ENCODE assay signal across 10 mouse cellular contexts in genomic region chr12:10597976-10598746, GRCm38 (mm10).
DNase-seq lines count a peak whose midpoint lies in the region; ATAC-seq and TF ChIP-seq lines count a peak whose summit lies in the region.
"Had no signal": no experiment of that assay in that cellular context is flagged by ENCODE, and none has a peak within 500 bp of the region (broad histone marks: within the 10 kb centered on the region; RNA-seq: fewer than 3 reads in every experiment).

No protein-coding gene starts in this region.

- DNase-seq in urinary bladder, adult 18-20 months (ENCODE audit: low spot score in 2 of 2) = peak; percentile 6 to 31
- no peak for DNase-seq in urinary bladder, postnatal 10 days (ENCODE audit: low spot score)
- peak; percentile 14 for DNase-seq in cerebellum, adult 9-11 months
- peak; percentile 8 to 64 for DNase-seq in frontal cortex, postnatal 14 days (ENCODE audit: low spot score in 2 of 2)
- peak; percentile 83 for DNase-seq in kidney, postnatal 0 days (ENCODE audit: low spot score)
- DNase-seq in liver, embryonic 14.5 days (ENCODE audit: low read depth in 3 of 3, low spot score in 3 of 3) = no peak
- peak; percentile 57 for DNase-seq in ovary, postnatal 36 days (ENCODE audit: low spot score)

- H3K4me2 ChIP-seq in kidney, postnatal 0 days (ENCODE audit: low read length) = no peak overlapping the region
- no peak overlapping the region for H3K4me2 ChIP-seq in liver, embryonic 14.5 days (ENCODE audit: low read depth)
- H3K4me2 ChIP-seq: embryonic facial prominence, embryonic 12.5 days had no signal

- TF ChIP-seq CTCF in kidney, postnatal 0 days (IDR thresholded peaks at IDR 0.05; ENCODE audit: low read depth) = peak; percentile 93
- TF ChIP-seq CTCF in liver, embryonic 14.5 days (IDR thresholded peaks at IDR 0.05; ENCODE audit: low read depth) = peak; percentile 57

- no peaks in the 10 kb centered on the region for H3K9me3 ChIP-seq in kidney, postnatal 0 days (replicated peaks; ENCODE audit: low read length)
- no peaks in the 10 kb centered on the region for H3K9me3 ChIP-seq in liver, embryonic 14.5 days (ENCODE audit: control insufficient read depth, low read length)
- H3K9me3 ChIP-seq: embryonic facial prominence, embryonic 12.5 days had no signal

- no peak overlapping the region for H3K27ac ChIP-seq in kidney, postnatal 0 days
- no peak overlapping the region for H3K27ac ChIP-seq in liver, embryonic 14.5 days
- H3K27ac ChIP-seq: embryonic facial prominence, embryonic 12.5 days; macrophage had no signal

- H3K9ac ChIP-seq in kidney, postnatal 0 days (ENCODE audit: low read depth, low read length) = no peak overlapping the region
- no peak overlapping the region for H3K9ac ChIP-seq in liver, embryonic 14.5 days (replicated peaks)
- H3K9ac ChIP-seq: embryonic facial prominence, embryonic 12.5 days had no signal

- no peaks in the 10 kb centered on the region for H3K36me3 ChIP-seq in kidney, postnatal 0 days (ENCODE audit: insufficient read depth, low read length)
- H3K36me3 ChIP-seq in liver, embryonic 14.5 days (replicated peaks; ENCODE audit: control insufficient read depth, insufficient read depth, low read depth) = no peaks in the 10 kb centered on the region
- H3K36me3 ChIP-seq: embryonic facial prominence, embryonic 12.5 days had no signal

- no peak for TF ChIP-seq EP300 in liver, embryonic 14.5 days (IDR thresholded peaks at IDR 0.05; ENCODE audit: low read depth)

- no peak for ATAC-seq in kidney, postnatal 0 days (replicated peaks; ENCODE audit: low FRiP score, low read depth)
- ATAC-seq in liver, embryonic 14.5 days (ENCODE audit: insufficient read depth) = no peak
- no peak for ATAC-seq in erythroblast, adult 5-6 weeks (replicated peaks; ENCODE audit: low FRiP score, poor library complexity, severe bottlenecking)

- H3K4me1 ChIP-seq in kidney, postnatal 0 days (replicated peaks; ENCODE audit: insufficient read depth, low read length) = no peaks in the 10 kb centered on the region
- H3K4me1 ChIP-seq in liver, embryonic 14.5 days (replicated peaks; ENCODE audit: control insufficient read depth in 2 of 2, insufficient read depth in 2 of 2, low read length in 1 of 2) = no peaks in the 10 kb centered on the region
- H3K4me1 ChIP-seq: embryonic facial prominence, embryonic 12.5 days had no signal

- no peaks in the 10 kb centered on the region for H3K27me3 ChIP-seq in kidney, postnatal 0 days (ENCODE audit: insufficient read depth, low read length)
- H3K27me3 ChIP-seq in liver, embryonic 14.5 days (ENCODE audit: control insufficient read depth, insufficient read depth, low read length) = no peaks in the 10 kb centered on the region
- H3K27me3 ChIP-seq: embryonic facial prominence, embryonic 12.5 days had no signal

- H3K4me3 ChIP-seq in kidney, postnatal 0 days (replicated peaks; ENCODE audit: low read depth, low read length) = no peak overlapping the region
- H3K4me3 ChIP-seq in liver, embryonic 14.5 days (ENCODE audit: insufficient read depth in 1 of 2, low read depth in 2 of 2, low read length in 2 of 2) = no peak overlapping the region
- H3K4me3 ChIP-seq: embryonic facial prominence, embryonic 12.5 days had no signal

- 14% methylated on average over 7 of the region's 7 CpGs for WGBS in kidney, postnatal 0 days
- 11% methylated on average over 7 of the region's 7 CpGs for WGBS in liver, embryonic 14.5 days (ENCODE audit: insufficient replicate concordance)

Comparison
In these comparisons a context has a peak if more than half of its experiments do, and no peak if none do; other contexts are left out.
1. DNase-seq: peak in urinary bladder, adult 18-20 months (2 of 2), cerebellum, adult 9-11 months (single experiment), frontal cortex, postnatal 14 days (2 of 2), kidney, postnatal 0 days (single experiment) and ovary, postnatal 36 days (single experiment); none in urinary bladder, postnatal 10 days (single experiment) and liver, embryonic 14.5 days (0 of 3).